Comparison of ENCODE assay signal across 21 mouse cellular contexts in the genomic region with DNA sequence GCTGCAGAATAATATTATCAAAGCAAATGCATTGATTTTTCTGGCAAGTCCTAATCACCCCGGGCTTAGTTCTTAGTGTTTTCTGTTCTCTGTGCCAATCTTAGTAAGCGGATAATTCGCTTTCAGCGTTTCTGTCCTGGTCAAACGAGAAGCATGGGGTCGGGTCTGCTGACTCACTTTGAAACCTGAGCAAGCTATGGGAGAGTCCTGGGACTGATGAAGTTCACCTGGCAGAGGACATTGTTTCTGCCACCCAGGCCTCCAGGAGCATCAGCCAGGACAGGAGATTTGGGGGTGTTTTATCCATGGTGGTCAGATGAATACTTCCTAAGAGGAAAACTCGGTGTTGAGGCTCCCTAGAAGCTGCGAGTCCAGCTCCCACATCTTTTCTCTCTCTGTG. TPM values are rescaled to one million over a fixed set of nuclear protein-coding genes. Genes with fewer than 3 reads are reported as not detected.
DNase-seq lines count a peak whose midpoint lies in the region; ATAC-seq and TF ChIP-seq lines count a peak whose summit lies in the region.
"Had no signal": no experiment of that assay in that cellular context is flagged by ENCODE, and none has a peak within 500 bp of the region (broad histone marks: within the 10 kb centered on the region; RNA-seq: fewer than 3 reads in every experiment).

No protein-coding gene starts in this region.

- no peak for TF ChIP-seq POLR2A in CH12.LX (IDR thresholded peaks at IDR 0.05; ENCODE audit: low read depth, low read length)

- no peak for TF ChIP-seq CTCF in forebrain, postnatal 0 days (IDR thresholded peaks at IDR 0.05; ENCODE audit: low read depth)
- no peak for TF ChIP-seq CTCF in CH12.LX (conservative IDR thresholded peaks at IDR 0.05 in 1 of 2, IDR thresholded peaks at IDR 0.05 in 1 of 2; ENCODE audit: low read depth in 2 of 2, low read length in 2 of 2)

- peaks cover 9% of the 10 kb centered on the region; the same call in 1 of the 2 replicates for H3K4me1 ChIP-seq in forebrain, postnatal 0 days (ENCODE audit: insufficient read depth)
- peaks cover 8% of the 10 kb centered on the region; the same call in 1 of the 2 replicates for H3K4me1 ChIP-seq in forebrain, embryonic 11.5 days (replicated peaks; ENCODE audit: control insufficient read depth, insufficient read depth, low read length)
- peaks cover 8 to 25% of the 10 kb centered on the region in 2 experiments; a peak in 3 of 4 replicates for H3K4me1 ChIP-seq in CH12.LX (ENCODE audit: control insufficient read depth in 1 of 2, insufficient read depth in 2 of 2)
- peaks cover 22% of the 10 kb centered on the region for H3K4me1 ChIP-seq in limb, embryonic 10.5 days

- no peak for DNase-seq in forebrain, postnatal 0 days
- DNase-seq in forebrain, embryonic 11.5 days (ENCODE audit: low spot score) = no peak
- no peak for DNase-seq in CH12.LX (ENCODE audit: extremely low read depth)
- peak; percentile 23 for DNase-seq in limb, embryonic 10.5 days (ENCODE audit: low spot score)
- DNase-seq in heart, adult 9 months (ENCODE audit: low spot score in 2 of 2) = no peak
- DNase-seq: adrenal gland, adult 8-10 months; adrenal gland, postnatal 14 days; adrenal gland, postnatal 36 days; cerebellum, adult 11-12 months; cerebellum, adult 2 months; cerebellum, adult 9-10 months; cerebellum, postnatal 14 days; cerebellum, postnatal 36 days had no signal

- H3K36me3 ChIP-seq in forebrain, postnatal 0 days (ENCODE audit: insufficient read depth) = no peaks in the 10 kb centered on the region; the same call in 1 of the 2 replicates
- H3K36me3 ChIP-seq in forebrain, embryonic 11.5 days (ENCODE audit: control insufficient read depth, insufficient read depth, low read length) = no peaks in the 10 kb centered on the region
- H3K36me3 ChIP-seq in CH12.LX (replicated peaks in 1 of 2; ENCODE audit: control insufficient read depth in 1 of 2, insufficient read depth in 1 of 2, low read length in 1 of 2) = peaks cover 6 to 22% of the 10 kb centered on the region in 2 experiments
- 0 out of 2 replicates have a peak, but pooled peaks cover 2% of the 10 kb centered on the region for H3K36me3 ChIP-seq in limb, embryonic 10.5 days
- H3K36me3 ChIP-seq: embryonic facial prominence, embryonic 12.5 days; G1E had no signal

- 63% methylated on average over 8 of the region's 8 CpGs for WGBS in forebrain, postnatal 0 days
- 76% methylated on average over 8 of the region's 8 CpGs for WGBS in forebrain, embryonic 11.5 days
- 79% methylated on average over 8 of the region's 8 CpGs for WGBS in limb, embryonic 10.5 days

- H3K9ac ChIP-seq in forebrain, postnatal 0 days = no peak overlapping the region
- no peak overlapping the region for H3K9ac ChIP-seq in forebrain, embryonic 11.5 days (ENCODE audit: low read length)
- no peak overlapping the region for H3K9ac ChIP-seq in CH12.LX (ENCODE audit: insufficient read depth, low read depth)
- H3K9ac ChIP-seq: embryonic facial prominence, embryonic 12.5 days; forebrain, embryonic 12.5 days had no signal

- TF ChIP-seq EP300 in CH12.LX (IDR thresholded peaks at IDR 0.05; ENCODE audit: low read length) = no peak

- no peaks in the 10 kb centered on the region for H3K79me2 ChIP-seq in CH12.LX (replicated peaks; ENCODE audit: control insufficient read depth, extremely low read depth, insufficient read depth, poor library complexity, severe bottlenecking)

- 0 out of 2 replicates have a peak overlapping the region, but pooled peaks have one; percentile 5 for H3K4me2 ChIP-seq in forebrain, postnatal 0 days (ENCODE audit: low read depth)
- H3K4me2 ChIP-seq in forebrain, embryonic 11.5 days (ENCODE audit: low read depth, low read length, severe bottlenecking) = no peak overlapping the region
- H3K4me2 ChIP-seq in CH12.LX (ENCODE audit: insufficient read depth, low read depth, poor library complexity, severe bottlenecking) = no peak overlapping the region
- H3K4me2 ChIP-seq: embryonic facial prominence, embryonic 12.5 days; forebrain, embryonic 12.5 days had no signal

- TF ChIP-seq RAD21 in CH12.LX (IDR thresholded peaks at IDR 0.05; ENCODE audit: low read depth, low read length) = no peak

- in situ Hi-C loops in CH12.LX (cut with MboI; ENCODE audit: low pct_ligation_motif_present, low pct_unique_long_range_greater_than_20kb, low sequenced_read_pairs) = no loop called here

- no peaks in the 10 kb centered on the region for H3K9me3 ChIP-seq in forebrain, postnatal 0 days (ENCODE audit: low read length)
- H3K9me3 ChIP-seq in forebrain, embryonic 11.5 days (ENCODE audit: control insufficient read depth, low read length) = no peaks in the 10 kb centered on the region
- peaks cover 1% of the 10 kb centered on the region for H3K9me3 ChIP-seq in CH12.LX (replicated peaks; ENCODE audit: low read length)
- H3K9me3 ChIP-seq in limb, embryonic 10.5 days (replicated peaks) = no peaks in the 10 kb centered on the region
- H3K9me3 ChIP-seq: embryonic facial prominence, embryonic 10.5 days; embryonic facial prominence, embryonic 12.5 days; forebrain, embryonic 12.5 days had no signal

- H3K27ac ChIP-seq in forebrain, postnatal 0 days (ENCODE audit: low read depth, low read length) = no peak overlapping the region
- H3K27ac ChIP-seq in forebrain, embryonic 11.5 days (ENCODE audit: low read depth, low read length) = no peak overlapping the region
- no peak overlapping the region for H3K27ac ChIP-seq in CH12.LX (ENCODE audit: insufficient read depth, low read depth)
- no peak overlapping the region for H3K27ac ChIP-seq in limb, embryonic 10.5 days
- H3K27ac ChIP-seq: embryonic facial prominence, embryonic 10.5 days; embryonic facial prominence, embryonic 12.5 days; forebrain, embryonic 12.5 days had no signal

- H3K27me3 ChIP-seq in forebrain, postnatal 0 days (ENCODE audit: insufficient read depth, low read length) = no peaks in the 10 kb centered on the region
- H3K27me3 ChIP-seq in forebrain, embryonic 11.5 days (ENCODE audit: control insufficient read depth, insufficient read depth, low read length) = peaks cover 6% of the 10 kb centered on the region
- H3K27me3 ChIP-seq in CH12.LX (replicated peaks) = no peaks in the 10 kb centered on the region
- peaks cover 31% of the 10 kb centered on the region for H3K27me3 ChIP-seq in limb, embryonic 10.5 days (ENCODE audit: low read depth, poor library complexity, severe bottlenecking)
- H3K27me3 ChIP-seq: Patski had no signal

- ATAC-seq in forebrain, postnatal 0 days = no peak
- no peak for ATAC-seq in forebrain, embryonic 11.5 days (replicated peaks; ENCODE audit: low FRiP score)
- ATAC-seq: activated CD4-positive, CD25-positive, alpha-beta regulatory T cell, adult 4 months; forebrain, embryonic 14.5 days; forebrain, embryonic 16.5 days; Patski had no signal

- dilution Hi-C loops in CH12.LX (cut with MboI; ENCODE audit: extremely low pct_ligation_motif_present, extremely low pct_unique_long_range_greater_than_20kb, low sequenced_read_pairs) = no loop called here

- no peak overlapping the region for H3K4me3 ChIP-seq in forebrain, postnatal 0 days (ENCODE audit: low read depth, low read length)
- H3K4me3 ChIP-seq in forebrain, embryonic 11.5 days (ENCODE audit: low read depth, low read length) = no peak overlapping the region
- no peak overlapping the region for H3K4me3 ChIP-seq in CH12.LX (replicated peaks in 1 of 3; ENCODE audit: low read depth in 2 of 3, low read length in 2 of 3, poor library complexity in 1 of 3)
- H3K4me3 ChIP-seq in limb, embryonic 10.5 days = no peak overlapping the region
- H3K4me3 ChIP-seq: embryonic facial prominence, embryonic 10.5 days; embryonic facial prominence, embryonic 12.5 days; forebrain, embryonic 12.5 days had no signal

TF ChIP-seq in CH12.LX, 34 proteins besides CTCF, POLR2A, EP300 and RAD21:
- TF ChIP-seq JUND (conservative IDR thresholded peaks at IDR 0.05; ENCODE audit: low read depth, low read length) (peak; percentile 40; the same call in 1 of the 2 replicates), IRF4 (IDR thresholded peaks at IDR 0.05; ENCODE audit: low read depth, low read length) (peak; percentile 59), SIN3A (IDR thresholded peaks at IDR 0.05; ENCODE audit: low read length) (no peak)

RNA-seq across cellular contexts. Expression of gene Dst, which starts 3.6 kb away (rescaled TPM):
- 127 and 134 TPM in 2 replicates for total RNA-seq in forebrain, postnatal 0 days (2014; rRNA removed)
- 16.3 and 23.1 TPM in 2 replicates for polyA plus RNA-seq in forebrain, postnatal 0 days (2015; fragmentation: Nextera tagmentation; extraction: Ambion mirVana)
- 25.3 and 26.3 TPM in 2 replicates for polyA plus RNA-seq in forebrain, embryonic 11.5 days (2014; fragmentation: Nextera tagmentation; extraction: Ambion mirVana)
- total RNA-seq in CH12.LX (2012; rRNA removed) = 15.9 and 20.5 TPM in 2 replicates
- total RNA-seq in CH12.LX (2014; rRNA removed) = 7.4 and 9.1 TPM in 2 replicates
- 27.6 and 28.0 TPM in 2 replicates for polyA plus RNA-seq in CH12.LX (2012; ENCODE audit: insufficient read length, low read depth)
- polyA plus RNA-seq in limb, embryonic 10.5 days (2016; fragmentation: Nextera tagmentation; extraction: Ambion mirVana) = 7.2 and 9.7 TPM in 2 replicates
- polyA plus RNA-seq: G1E had no signal

RNA-seq across cellular contexts. Expression of gene Bend6, which starts 4.0 kb away (rescaled TPM):
- total RNA-seq in forebrain, postnatal 0 days (2014; rRNA removed) = 124 and 153 TPM in 2 replicates
- 96.7 and 111 TPM in 2 replicates for polyA plus RNA-seq in forebrain, postnatal 0 days (2015; fragmentation: Nextera tagmentation; extraction: Ambion mirVana)
- 2.4 and 3.0 TPM in 2 replicates for polyA plus RNA-seq in forebrain, embryonic 11.5 days (2014; fragmentation: Nextera tagmentation; extraction: Ambion mirVana)
- total RNA-seq in CH12.LX (2012; rRNA removed) = 0.50 and 1.4 TPM in 2 replicates
- total RNA-seq in CH12.LX (2014; rRNA removed) = 3.2 and 4.0 TPM in 2 replicates
- polyA plus RNA-seq in CH12.LX (2012; ENCODE audit: insufficient read length, low read depth) = 2.5 and 3.4 TPM in 2 replicates
- 1.2 and 1.5 TPM in 2 replicates for polyA plus RNA-seq in limb, embryonic 10.5 days (2016; fragmentation: Nextera tagmentation; extraction: Ambion mirVana)
- total RNA-seq: G1E had no signal
- polyA plus RNA-seq: G1E had no signal

Comparison
In these comparisons a context has a peak if more than half of its experiments do, and no peak if none do; other contexts are left out.
1. RNA of gene Bend6, which starts 4.0 kb away (polyA plus RNA-seq): 96.7 to 111 TPM in forebrain, postnatal 0 days; 2.5 to 3.4 TPM in CH12.LX, 2.4 to 3.0 TPM in forebrain, embryonic 11.5 days and 1.2 to 1.5 TPM in limb, embryonic 10.5 days; every median in the first group is over 10 times any median in the second.